Mouse (Mus musculus) regulatory T cell (primary cell): Measurements from ENCODE around the gene Arhgap45.

Experiments used
- in situ Hi-C: fragments of 300-600 bp; cut with MboI, MseI; formaldehyde crosslinking; loops from one replicate; pipeline ENCODE4 v1.15.1; 2025; ENCODE audit warnings: high pct_unique_total_duplicates

The Arhgap45 gene

GRCm38 (mm10) chr10:80016511-80016910 is at the start of gene Arhgap45:
Gene Arhgap45 (plus strand): TSS chr10:80016653.
- in situ Hi-C loops: no loop called here

GRCm38 (mm10) chr10:79966886-79967400 is 49.5 kb upstream of the Arhgap45 start:
- in situ Hi-C loops: no loop called here

DNA sequence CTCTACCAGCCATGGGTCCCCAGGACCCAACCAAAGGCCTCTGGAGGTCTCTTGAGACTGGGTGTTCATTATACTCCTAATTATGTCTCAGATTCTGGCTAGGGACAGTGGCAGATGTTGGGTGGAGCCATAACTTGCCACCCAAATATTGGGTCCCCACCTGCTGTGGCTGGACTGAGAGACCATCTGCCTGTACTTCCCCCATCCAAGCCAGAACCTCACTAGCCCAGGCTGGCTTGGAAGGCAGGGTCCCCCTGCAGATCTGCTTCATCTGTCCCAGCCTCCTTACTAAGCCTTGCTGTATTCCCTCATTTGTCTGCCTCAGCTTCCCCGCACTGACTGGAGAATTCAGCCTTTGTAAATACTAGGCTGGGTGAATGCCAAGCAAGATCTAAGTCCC is 48.3 kb upstream of the Arhgap45 start:
- in situ Hi-C loops: no loop called here

DNA sequence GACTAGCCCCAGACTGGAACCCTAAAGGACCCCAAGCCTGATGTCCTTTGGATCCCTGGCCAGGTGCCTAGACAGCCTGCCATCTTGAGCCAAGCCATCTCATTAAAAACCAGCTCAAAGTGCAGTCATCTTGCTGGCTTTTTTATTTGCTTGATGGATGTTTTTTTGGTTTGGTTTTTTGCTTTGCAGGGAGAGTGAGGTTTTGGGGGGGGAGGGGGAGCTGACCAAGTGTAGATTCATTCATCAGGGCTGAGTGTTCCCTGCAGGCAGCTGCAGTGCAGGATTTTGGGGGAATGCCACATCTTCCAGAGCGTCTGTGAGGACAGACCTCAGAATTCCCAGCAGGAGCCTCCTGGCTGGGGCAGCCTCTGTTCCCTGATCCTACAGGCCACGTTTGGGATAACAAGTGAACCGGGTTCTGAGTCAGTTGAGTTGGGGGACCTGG is 47.3 kb upstream of the Arhgap45 start:
- in situ Hi-C loops: no loop called here

- in situ Hi-C loops: no loop called here
Measured at GRCm38 (mm10) chr10:79970415-79971182, 45.9 kb upstream of the Arhgap45 start, which contains the start of gene Grin3b. Gene Grin3b (plus strand): TSS chr10:79970715.

DNA sequence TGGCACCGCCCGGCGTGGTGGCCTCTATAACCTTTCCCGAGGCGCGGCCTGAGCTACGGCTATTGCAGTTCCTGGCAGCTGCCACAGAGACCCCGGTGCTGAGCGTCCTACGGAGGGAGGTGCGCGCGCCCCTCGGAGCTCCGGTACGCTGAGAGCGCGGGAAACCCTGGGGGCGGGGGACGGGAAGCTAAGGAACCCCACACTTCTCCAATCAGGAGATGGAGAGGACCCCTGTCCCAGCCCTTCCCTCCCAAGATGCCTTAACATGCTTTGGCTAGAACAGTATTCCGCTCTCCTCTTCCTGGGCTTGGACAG is 45.3 kb upstream of the Arhgap45 start:
- in situ Hi-C loops: no loop called here

- in situ Hi-C loops: no loop called here
Measured at GRCm38 (mm10) chr10:79972831-79973230, 43.6 kb upstream of the Arhgap45 start.

DNA sequence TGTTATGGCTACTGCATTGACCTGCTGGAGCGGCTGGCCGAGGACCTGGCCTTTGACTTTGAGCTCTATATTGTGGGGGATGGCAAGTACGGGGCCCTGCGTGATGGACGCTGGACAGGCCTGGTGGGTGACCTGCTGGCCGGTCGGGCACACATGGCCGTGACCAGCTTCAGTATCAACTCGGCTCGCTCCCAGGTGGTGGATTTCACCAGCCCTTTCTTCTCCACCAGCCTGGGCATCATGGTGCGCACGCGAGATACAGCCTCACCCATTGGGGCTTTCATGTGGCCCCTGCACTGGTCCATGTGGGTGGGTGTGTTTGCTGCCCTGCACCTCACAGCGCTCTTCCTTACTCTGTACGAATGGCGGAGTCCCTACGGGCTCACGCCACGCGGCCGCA is 42.4 kb upstream of the Arhgap45 start:
- in situ Hi-C loops: no loop called here

DNA sequence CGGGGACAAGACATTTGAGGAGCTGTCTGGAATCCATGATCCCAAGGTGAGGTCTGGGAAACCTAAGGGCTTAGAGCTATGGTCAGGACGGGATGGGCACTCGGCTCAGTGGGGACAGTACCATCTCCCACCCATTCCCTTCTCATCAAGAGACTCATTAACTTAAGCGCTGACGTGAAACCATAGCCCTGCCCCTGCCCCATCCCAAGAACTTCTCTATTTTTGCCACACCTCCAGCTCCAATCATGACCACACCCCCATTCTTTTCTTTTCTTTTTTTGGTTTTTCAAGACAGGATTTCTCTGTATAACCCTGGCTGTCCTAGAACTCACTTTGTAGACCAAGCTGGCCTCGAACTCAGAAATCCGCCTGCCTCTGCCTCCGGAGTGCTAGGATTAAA is 41.8 kb upstream of the Arhgap45 start:
- in situ Hi-C loops: no loop called here

- in situ Hi-C loops: no loop called here
Measured at GRCm38 (mm10) chr10:79976071-79976721, 40.3 kb upstream of the Arhgap45 start.

DNA sequence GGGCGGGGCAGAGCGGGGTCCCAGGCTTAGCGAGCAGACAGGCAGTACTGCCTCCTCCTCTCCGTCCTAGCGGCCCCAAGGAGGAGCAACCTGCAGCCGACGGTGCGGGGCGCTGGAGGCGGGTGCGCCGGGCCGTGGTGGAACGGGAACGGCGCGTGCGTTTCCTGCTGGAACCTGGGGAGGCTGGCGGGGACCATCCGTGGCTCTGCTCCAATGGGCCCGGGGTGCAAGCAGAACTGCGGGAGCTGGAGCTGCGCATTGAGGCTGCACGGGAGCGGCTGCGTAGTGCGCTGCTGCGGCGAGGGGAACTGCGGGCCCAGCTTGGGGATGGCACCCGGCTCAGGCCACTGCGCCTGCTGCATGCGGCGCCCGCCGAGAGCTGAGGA is 39.7 kb upstream of the Arhgap45 start:
- in situ Hi-C loops: no loop called here

DNA sequence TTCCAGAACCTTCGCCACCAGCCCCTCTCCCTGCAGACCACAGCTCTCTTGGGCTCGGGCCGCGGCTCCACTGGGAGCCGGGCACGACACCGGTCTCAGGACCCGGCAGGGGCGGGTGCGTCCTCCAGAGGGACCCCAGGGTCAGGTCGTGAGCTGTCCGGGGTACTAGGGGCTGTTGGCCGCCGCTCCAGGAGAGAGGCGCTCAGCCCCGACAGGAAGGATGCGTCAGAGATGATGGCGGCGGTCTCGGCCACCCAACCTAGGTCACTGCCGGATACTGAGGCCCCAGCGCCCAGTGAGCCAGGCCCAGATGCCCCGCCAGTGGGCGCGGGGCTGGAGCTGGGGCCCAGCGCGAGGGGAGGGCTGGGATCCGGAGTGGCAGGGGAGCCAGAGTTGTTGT is 39.1 kb upstream of the Arhgap45 start:
- in situ Hi-C loops: no loop called here

DNA sequence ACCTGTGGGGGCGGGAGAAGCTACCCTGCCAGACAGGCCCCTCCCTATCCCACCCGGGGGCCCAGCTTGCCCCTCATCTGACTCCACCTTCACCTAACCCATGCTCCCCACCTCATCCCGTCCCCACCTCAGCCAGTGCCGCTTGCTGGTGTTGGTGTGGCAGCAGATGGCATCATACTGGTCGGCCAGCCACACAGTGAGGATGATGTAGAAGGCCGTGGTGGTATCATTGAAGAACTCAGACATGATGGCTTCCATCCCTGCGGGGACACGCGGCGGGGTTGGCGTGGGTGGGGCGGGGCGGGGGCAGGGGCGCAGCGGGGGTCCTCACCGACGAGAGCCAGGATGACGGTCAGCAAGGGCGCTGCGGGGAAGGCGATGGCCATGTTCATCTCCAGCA is 38.4 kb upstream of the Arhgap45 start:
- in situ Hi-C loops: no loop called here

GRCm38 (mm10) chr10:79979401-79980155 is 36.9 kb upstream of the Arhgap45 start:
- in situ Hi-C loops: loop anchor here (10.0 kb wide), 1 partner anchor 135 kb away; the partner anchor contains the start of gene Stk11

GRCm38 (mm10) chr10:79983205-79983604 is 33.2 kb upstream of the Arhgap45 start:
- in situ Hi-C loops: loop anchor here (10.0 kb wide), 1 partner anchor 132 kb away; the partner anchor contains the start of gene Stk11

DNA sequence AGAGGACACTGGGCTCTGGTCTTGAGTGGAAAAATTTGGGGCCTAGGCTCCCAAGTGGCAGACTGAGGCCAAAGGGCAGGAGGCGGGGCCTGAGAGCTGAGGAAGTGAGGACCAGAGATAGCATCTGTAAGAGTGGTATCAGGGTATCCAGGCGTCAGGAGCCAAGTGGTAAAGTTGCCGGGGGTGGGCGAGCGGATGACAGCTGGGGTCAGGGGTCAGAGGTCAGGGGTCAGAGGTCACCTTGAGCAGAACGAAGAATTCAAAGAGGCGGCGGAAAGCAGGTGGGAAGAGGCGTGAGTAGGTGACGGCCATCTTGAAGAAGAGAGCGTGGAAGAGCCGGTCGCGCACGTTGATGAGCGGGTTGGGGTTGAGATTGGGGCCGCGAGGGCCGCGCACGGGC is 32.8 kb upstream of the Arhgap45 start:
- in situ Hi-C loops: loop anchor here (10.0 kb wide), 1 partner anchor 131 kb away; the partner anchor contains the start of gene Stk11

GRCm38 (mm10) chr10:79984195-79984816 is 32.1 kb upstream of the Arhgap45 start, which contains the start of gene Tmem259:
Gene Tmem259 (minus strand): TSS chr10:79984330.
- in situ Hi-C loops: loop anchor here (10.0 kb wide), 1 partner anchor 130 kb away; the partner anchor contains the start of gene Stk11

DNA sequence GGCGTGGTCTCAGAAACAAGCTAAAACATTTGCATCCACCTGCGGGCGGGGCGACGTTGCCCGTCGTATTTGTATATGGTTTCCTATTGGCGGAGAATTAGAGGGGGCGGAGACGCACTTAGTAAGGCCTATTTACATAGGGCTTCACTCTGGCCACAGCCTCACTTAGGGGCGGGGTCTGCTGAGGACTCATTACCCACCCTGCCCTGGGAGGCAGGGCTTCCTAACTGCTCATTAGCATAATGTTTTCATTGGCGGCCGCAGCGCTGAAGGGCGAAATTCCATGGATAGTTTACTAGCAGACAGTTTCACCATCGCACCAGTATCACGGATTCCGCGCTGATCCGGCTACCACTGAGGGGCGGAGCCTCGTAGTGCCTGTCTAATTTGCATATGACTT is 31.6 kb upstream of the Arhgap45 start:
- in situ Hi-C loops: loop anchor here (5.0 to 10.0 kb wide), 2 partner anchors 130 to 157 kb away; partner anchors contain the start of genes Cbarp and Stk11

DNA sequence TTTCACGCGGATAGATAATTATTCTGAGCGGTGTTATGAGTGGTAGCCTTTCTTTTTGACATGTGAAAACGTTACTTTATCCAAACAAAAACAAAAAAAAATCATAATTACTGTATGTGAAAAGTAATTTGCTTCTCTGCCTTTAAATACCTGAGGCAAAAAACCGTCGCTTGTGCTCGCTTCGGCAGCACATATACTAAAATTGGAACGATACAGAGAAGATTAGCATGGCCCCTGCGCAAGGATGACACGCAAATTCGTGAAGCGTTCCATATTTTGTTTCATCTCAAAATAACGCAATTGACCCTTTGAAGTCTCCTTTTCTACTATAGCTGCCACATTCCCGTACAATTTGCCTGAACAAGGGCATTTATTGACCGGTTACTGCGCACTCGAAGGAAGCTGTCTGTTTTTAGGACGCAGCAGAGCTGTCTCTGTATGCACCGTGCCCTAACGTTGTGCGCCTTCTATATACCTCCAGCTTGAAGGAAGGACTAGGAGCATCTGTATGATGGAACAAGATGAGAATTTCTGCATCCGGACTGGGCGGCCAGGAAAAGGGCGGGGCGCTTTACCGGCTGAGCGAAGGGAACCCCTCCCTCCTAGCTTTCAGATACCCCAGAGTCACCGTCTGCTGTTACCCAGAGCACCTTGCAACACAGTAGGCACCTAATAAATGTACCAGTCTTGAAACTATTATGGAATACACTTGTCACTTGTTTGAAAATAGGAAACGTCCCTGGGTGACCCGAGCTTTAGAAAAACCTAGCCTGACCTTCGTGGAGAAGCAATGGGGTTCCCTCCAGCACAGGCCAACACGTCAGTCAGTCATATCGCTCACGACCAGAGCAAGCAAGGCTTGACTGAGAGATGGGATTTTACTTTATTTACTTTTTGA is 30.9 kb upstream of the Arhgap45 start:
- in situ Hi-C loops: loop anchor here (5.0 to 10.0 kb wide), 2 partner anchors 129 to 157 kb away; partner anchors contain the start of genes Cbarp and Stk11
